Mouse (Mus musculus) stomach, postnatal 0 days (tissue): ENCODE data around the gene Slc30a2.

ENCODE experiments used
- CTCF ChIP-seq: IDR thresholded peaks from 2 replicates; pipeline ENCODE4 v1.5.1; 2016; ENCODE audit warnings: antibody characterized with exemption, low read depth, mild to moderate bottlenecking, moderate library complexity
- EP300 ChIP-seq: optimal IDR thresholded peaks from 2 replicates; pipeline ENCODE3; 2016; ENCODE audit warnings: antibody characterized with exemption

DNA sequence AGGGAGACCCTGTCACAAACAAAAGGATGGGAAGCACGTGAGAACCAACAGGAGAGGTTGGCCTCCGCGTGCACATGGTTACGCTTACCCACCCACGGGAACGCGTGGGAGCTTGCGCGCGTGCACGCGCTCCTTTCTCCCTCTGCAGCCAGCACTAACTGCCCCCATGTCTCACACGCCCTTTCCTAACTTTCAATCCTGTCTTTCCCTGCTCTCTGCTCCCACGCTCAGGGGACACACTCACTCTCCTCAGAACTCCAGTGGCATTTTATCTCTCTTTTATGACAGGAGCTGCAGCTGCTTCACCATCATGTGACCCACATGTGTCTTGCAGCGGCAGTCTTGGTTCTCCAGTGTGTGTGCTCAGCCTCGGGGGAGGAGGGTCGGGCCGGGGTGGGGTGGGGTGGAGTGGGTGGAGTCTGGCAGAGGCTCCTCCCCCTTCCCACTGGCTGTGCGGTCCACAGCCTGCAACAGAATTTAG, 58.2 kb downstream of the Slc30a2 start:
- TF ChIP-seq EP300 (no peak), CTCF (no peak)
